Mouse (Mus musculus): Measurements from ENCODE around the gene Psmg3.

DNA sequence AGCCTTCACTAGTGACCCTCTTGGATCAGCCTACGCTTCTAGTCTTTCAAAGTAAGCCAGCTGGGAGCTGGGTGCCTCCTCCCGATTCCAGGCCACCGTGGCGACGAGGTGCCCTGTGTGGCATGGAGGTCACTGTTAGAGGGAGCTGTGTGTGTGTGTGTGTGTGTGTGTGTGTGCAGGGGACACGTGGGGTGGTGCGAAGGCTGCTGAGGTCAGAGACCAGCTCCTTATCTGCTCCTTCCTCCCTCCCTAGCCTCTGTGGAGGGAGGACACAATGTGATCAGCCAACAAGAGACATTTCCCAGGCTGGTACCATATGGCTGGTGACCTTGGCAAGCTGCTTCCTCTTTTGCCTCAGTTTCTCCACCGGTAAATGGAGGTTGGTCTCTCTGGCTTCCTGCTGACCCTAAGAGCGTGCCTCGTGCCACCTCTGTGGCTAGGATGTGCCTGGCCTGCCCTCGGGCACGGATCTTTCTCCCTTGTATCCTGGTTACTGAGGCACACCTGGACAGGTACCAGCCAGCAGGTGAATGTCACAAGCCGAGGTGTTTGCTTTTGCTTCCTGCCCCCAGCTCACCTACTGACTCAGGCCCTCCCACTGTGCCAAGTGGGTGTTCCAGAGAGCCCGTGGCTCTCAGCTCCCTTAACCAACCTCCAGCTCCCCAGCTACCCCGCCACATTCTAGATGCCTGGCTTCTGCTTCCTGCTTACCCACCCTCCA lies 14.8 kb downstream of the Psmg3 start:
- no peak for TF ChIP-seq POLR2A (IDR thresholded peaks at IDR 0.05; ENCODE audit: borderline replicate concordance, insufficient read depth, low read length)
- no peak for TF ChIP-seq CTCF (IDR thresholded peaks at IDR 0.05; ENCODE audit: borderline replicate concordance, insufficient read depth, low read depth, low read length)

Measured in cerebellum, adult 2 months (tissue).